Mouse (Mus musculus) midbrain, embryonic 14.5 days (tissue): ENCODE data around the gene Pf4. TPM values are rescaled to one million over a fixed set of nuclear protein-coding genes. Genes with fewer than 3 reads are reported as not detected.

Experiments used
- ATAC-seq: fragments of 200-750 bp; cut with Nextera tagmentation; 2 replicates; pipeline ENCODE4 v1.8.0; 2017; ENCODE audit warnings: moderate number of reproducible peaks, moderate library complexity; ENCODE audit not compliant: low FRiP score, low TSS enrichment
- DNase-seq: peaks from one replicate; pipeline ENCODE4 v3.0.0-alpha.2; 2015
- H3K27ac ChIP-seq: fragments of 300-500 bp; sonication (generic); replicated peaks from 2 replicates; pipeline ENCODE4 v1.5.1; 2014; ENCODE audit warnings: mild to moderate bottlenecking, low read depth, low read length, moderate library complexity
- H3K27me3 ChIP-seq: fragments of 300-500 bp; sonication (generic); 2 replicates; pipeline ENCODE4 v1.6.1; 2014; ENCODE audit warnings: low read length, control low read depth, mixed read lengths; ENCODE audit not compliant: control insufficient read depth, insufficient read depth
- H3K36me3 ChIP-seq: fragments of 300-500 bp; sonication (generic); 2 replicates; pipeline ENCODE4 v1.6.1; 2014; ENCODE audit warnings: low read length, control low read depth; ENCODE audit not compliant: control insufficient read depth, insufficient read depth
- H3K4me1 ChIP-seq: fragments of 300-500 bp; sonication (generic); 2 replicates; pipeline ENCODE4 v1.6.1; 2014; ENCODE audit warnings: mild to moderate bottlenecking, antibody characterized with exemption, low read length, control low read depth; ENCODE audit not compliant: control insufficient read depth, insufficient read depth
- H3K4me2 ChIP-seq: fragments of 300-500 bp; sonication (generic); 2 replicates; pipeline ENCODE4 v1.6.1; 2014; ENCODE audit warnings: mild to moderate bottlenecking, low read length, moderate library complexity
- H3K4me3 ChIP-seq: fragments of 300-500 bp; sonication (generic); replicated peaks from 2 replicates; pipeline ENCODE4 v1.5.1; 2014; ENCODE audit warnings: low read depth, low read length
- H3K9ac ChIP-seq: fragments of 300-500 bp; sonication (generic); replicated peaks from 2 replicates; pipeline ENCODE4 v1.6.1; 2014; ENCODE audit warnings: mild to moderate bottlenecking, low read length, moderate library complexity
- H3K9me3 ChIP-seq: fragments of 300-500 bp; sonication (generic); 2 replicates; pipeline ENCODE4 v1.6.1; 2016; ENCODE audit warnings: low read length, control low read depth, mixed read lengths; ENCODE audit not compliant: control insufficient read depth
- WGBS: fragments of 180-500 bp; shearing (Covaris S2); extraction: QIAGEN DNeasy Blood & Tissue Kit; methylation state at CpG from one replicate; pipeline ENCODE4 v1.1.7; 2014; 5-methylcytosine and 5-hydroxymethylcytosine counted together
- polyA plus RNA-seq: library from polyadenylated mRNA; unstranded; fragments of >200 nt; fragmentation: Nextera tagmentation; extraction: Ambion mirVana; gene quantifications from 2 replicates; pipeline ENCODE4 v1.2.1, GENCODE M21; 2014

Pf4 gene
- polyA plus RNA-seq, 1 experiment from 2014 or later, result 40.6 TPM

DNA sequence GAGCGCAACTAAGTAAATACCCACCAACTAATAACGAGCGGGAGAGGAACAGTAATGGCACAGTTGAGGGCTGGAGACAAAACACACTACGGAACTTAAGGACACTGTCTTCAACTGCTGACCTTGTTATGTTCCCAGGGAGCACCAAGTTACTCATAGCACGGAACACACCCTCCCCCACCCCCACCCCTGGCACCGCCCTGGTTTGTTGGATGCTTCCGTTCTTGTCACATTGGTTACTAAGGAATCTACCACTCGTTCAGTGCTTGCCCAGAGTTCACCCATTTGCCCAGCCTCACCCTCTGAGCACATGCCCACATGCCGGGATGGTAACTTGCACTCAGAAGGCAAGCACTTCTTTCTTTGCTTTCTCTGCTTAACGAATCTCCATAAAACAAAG lies 5.4 kb downstream of the Pf4 start:
- H3K36me3 ChIP-seq, result no peaks in the 10 kb centered on the region
- no peaks in the 10 kb centered on the region for H3K4me1 ChIP-seq
- DNase-seq, result no peak
- no peaks in the 10 kb centered on the region for H3K9me3 ChIP-seq
- ATAC-seq, result no peak
- no peaks in the 10 kb centered on the region for H3K27me3 ChIP-seq
- no peak overlapping the region for H3K4me2 ChIP-seq
- H3K4me3 ChIP-seq, result no peak overlapping the region
- H3K27ac ChIP-seq, result no peak overlapping the region
- WGBS, result 84% methylated on average over 10 of the region's 10 CpGs
- no peak overlapping the region for H3K9ac ChIP-seq

DNA sequence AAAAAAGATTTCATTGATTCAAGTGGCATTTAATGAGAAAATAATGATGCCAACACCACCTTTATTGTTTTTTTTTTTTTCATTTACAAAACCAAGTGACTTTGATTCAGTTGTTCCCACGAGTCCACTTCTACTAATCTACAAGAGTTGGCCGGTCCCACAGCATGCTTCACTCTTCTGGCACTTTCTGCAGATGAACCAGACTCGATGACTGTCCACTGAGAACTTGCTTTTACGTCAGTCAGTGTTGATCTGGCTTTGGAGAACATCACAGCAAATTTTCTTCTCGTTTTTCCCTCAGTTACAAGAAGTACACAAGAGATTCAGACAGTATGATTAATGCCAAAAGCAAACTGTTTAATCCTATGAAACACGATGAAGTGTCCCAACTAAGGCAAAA lies 6.6 kb downstream of the Pf4 start:
- no peak overlapping the region for H3K27ac ChIP-seq
- no peaks in the 10 kb centered on the region for H3K9me3 ChIP-seq
- ATAC-seq (no peak), DNase-seq (no peak)
- no peaks in the 10 kb centered on the region for H3K4me1 ChIP-seq
- H3K9ac ChIP-seq, result no peak overlapping the region
- H3K4me2 ChIP-seq, result no peak overlapping the region
- H3K4me3 ChIP-seq, result no peak overlapping the region
- no peaks in the 10 kb centered on the region for H3K36me3 ChIP-seq
- 86% methylated on average over 6 of the region's 6 CpGs for WGBS
- no peaks in the 10 kb centered on the region for H3K27me3 ChIP-seq

DNA sequence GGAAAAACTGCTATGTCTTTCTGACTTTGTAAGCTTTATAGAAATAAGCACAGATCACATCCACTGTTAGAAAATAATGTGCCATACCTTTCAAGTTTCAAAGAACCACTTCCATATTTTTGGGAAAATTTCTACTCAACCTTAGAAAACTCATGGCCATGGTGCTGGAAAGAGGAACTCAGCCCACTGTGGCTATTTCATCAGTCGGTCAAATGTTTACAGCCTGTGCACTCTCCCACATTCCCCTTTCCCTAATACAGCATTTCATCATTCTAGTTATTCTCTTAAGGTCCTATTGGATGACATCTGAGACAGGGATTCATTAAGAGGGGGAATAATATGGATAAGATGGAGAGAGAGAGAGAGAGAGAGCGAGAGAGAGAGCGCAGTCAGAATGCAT lies 11.5 kb downstream of the Pf4 start:
- Histone ChIP-seq H3K4me1 (no peaks in the 10 kb centered on the region), H3K9ac (no peak overlapping the region), H3K9me3 (no peaks in the 10 kb centered on the region), H3K27ac (no peak overlapping the region), H3K27me3 (no peaks in the 10 kb centered on the region), H3K4me2 (no peak overlapping the region), H3K36me3 (no peaks in the 10 kb centered on the region), H3K4me3 (no peak overlapping the region)
- 90% methylated on average over 3 of the region's 3 CpGs for WGBS
- no peak for ATAC-seq
- DNase-seq, result no peak

DNA sequence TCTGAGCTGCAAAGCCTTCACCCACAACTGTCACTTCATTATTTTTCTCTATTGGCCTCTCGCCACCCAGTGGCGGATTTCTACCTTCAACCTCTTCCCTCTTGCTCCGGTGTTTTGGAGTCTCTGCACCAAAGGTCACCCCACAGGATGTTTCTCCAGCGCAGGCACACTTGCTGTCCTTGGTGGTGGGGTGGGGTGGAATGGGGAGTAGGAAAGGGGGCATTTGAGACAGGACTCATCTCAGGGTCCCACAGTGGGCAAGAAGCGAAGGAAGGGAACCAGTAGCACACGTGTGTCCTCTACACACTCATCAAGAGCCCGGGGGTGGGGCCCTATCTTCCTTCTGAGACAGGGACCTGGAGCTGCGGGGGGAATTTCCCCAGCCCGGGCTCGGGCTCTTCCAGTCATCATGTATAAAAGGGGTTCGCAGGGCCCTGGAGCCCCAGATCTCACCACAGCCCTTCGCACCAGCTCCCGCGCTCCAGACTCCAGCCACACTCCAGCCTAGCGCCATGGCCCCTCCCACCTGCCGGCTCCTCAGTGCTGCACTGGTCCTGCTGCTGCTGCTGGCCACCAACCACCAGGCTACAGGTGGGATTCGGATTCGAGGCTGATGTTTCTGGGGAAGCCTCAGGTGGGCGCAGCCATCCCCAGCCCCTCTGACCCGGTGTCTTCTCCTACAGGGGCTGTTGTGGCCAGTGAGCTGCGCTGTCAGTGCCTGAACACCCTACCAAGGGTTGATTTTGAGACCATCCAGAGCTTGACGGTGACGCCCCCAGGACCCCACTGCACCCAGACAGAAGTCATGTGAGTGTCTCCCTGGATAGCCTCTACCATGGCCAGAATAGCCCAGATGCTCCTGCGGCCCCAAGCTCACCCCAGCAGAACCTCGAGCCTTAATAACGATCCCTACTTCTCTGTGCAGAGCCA lies 13.7 kb downstream of the Pf4 start, which contains the start of gene Cxcl3:
TSS of gene Cxcl3 (plus strand) at position 445 of the 930 bp plus-strand sequence.
- Histone ChIP-seq H3K9me3 (no peaks in the 10 kb centered on the region), H3K4me2 (peak within 1 kb of the TSS; percentile 65), H3K9ac (peak within 1 kb of the TSS; percentile 30; the same call in 1 of the 2 replicates), H3K36me3 (no peaks in the 10 kb centered on the region), H3K27me3 (no peaks in the 10 kb centered on the region), H3K4me3 (peak within 1 kb of the TSS; percentile 33), H3K4me1 (no peaks in the 10 kb centered on the region), H3K27ac (no peak within 1 kb of the TSS)
- 17% methylated on average over 26 of the region's 26 CpGs for WGBS
- DNase-seq (peak; percentile 73), ATAC-seq (peak; percentile 65)

DNA sequence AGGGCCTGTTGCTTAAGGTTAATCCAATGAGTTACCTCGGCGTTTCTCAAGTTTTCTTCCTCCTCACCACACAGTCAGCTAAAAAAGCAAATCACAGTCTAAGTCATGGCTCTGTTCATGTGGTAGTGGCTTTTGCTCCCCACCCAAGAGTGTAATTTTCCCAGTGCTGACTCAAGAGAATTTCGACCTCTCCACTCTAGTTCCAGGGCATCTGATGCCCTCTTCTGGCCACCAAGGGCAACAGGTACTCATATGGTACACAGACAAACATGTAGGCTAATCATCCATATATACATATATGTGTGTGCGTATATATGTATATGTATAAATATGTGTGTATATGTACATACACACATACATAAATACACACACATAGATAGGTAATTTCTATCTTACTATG lies 15.9 kb downstream of the Pf4 start:
- ATAC-seq, result no peak
- Histone ChIP-seq H3K27me3 (no peaks in the 10 kb centered on the region), H3K4me1 (no peaks in the 10 kb centered on the region), H3K9ac (no peak overlapping the region), H3K9me3 (no peaks in the 10 kb centered on the region), H3K4me2 (no peak overlapping the region), H3K36me3 (no peaks in the 10 kb centered on the region), H3K4me3 (no peak overlapping the region), H3K27ac (no peak overlapping the region)
- DNase-seq, result no peak
- WGBS, result 75% methylated on average over 4 of the region's 4 CpGs

DNA sequence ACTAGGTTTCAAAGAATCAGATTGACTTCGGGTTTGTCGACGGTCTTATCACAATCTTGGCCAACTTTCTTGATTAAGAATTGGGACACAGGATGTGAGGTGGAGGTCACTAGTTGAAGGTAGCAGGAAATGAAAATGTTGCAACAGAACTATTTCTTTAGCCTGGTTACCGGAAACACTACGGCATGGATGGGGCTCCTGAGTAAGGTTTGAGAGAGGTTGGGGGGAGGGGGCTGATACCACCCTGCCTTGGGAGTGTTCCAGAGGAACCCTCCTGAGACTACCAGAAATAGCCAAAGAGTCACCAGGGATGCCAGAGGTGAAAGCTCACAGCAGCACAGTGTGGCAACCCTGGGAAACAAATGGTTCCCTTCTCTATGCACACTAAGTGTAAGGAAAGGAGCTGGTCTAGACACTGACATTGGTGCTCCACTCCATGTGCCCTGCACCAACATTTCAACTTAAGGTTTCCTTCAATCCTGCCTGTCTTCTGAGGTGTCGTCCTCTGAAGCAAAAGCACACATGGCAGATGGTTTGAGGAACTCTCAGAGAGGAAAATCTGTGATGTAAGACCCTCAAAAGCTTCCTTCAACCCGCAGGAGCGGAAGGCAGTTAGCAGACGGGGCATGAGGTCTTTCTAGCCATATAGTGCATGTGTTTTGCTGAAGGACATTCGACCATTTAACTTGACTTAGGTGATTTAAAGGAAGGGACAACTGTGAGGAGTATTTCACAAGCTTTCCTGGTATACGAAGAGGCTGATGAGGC lies 17.3 kb downstream of the Pf4 start:
- H3K4me2 ChIP-seq, result no peak overlapping the region
- no peak for ATAC-seq
- no peak overlapping the region for H3K27ac ChIP-seq
- no peaks in the 10 kb centered on the region for H3K27me3 ChIP-seq
- H3K4me3 ChIP-seq, result no peak overlapping the region
- no peak for DNase-seq
- no peaks in the 10 kb centered on the region for H3K4me1 ChIP-seq
- no peak overlapping the region for H3K9ac ChIP-seq
- no peaks in the 10 kb centered on the region for H3K36me3 ChIP-seq
- WGBS, result 91% methylated on average over 11 of the region's 11 CpGs
- no peaks in the 10 kb centered on the region for H3K9me3 ChIP-seq

DNA sequence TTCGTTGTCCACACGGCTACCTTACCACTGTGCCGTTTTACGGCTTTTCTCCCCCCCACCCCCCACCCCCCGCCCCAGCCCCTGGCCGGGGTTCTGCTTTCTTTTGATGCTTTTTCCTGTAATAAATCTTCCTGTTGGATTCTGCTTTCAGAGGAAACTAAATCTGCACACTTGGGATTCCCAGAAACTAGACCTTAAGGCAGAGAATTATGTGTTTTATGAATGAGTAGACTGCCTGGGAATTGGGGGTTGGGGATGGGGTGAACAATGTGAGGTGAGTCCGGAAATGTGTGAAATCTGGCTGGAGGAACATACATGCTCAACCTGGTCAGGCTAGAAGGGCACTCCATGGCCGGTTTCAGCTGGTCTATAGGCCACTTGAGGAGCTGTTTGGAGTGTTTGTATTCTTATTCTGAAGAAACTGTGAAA lies 17.9 kb downstream of the Pf4 start:
- no peaks in the 10 kb centered on the region for H3K27me3 ChIP-seq
- ATAC-seq, result no peak
- H3K4me3 ChIP-seq, result no peak overlapping the region
- H3K9me3 ChIP-seq, result no peaks in the 10 kb centered on the region
- H3K27ac ChIP-seq, result no peak overlapping the region
- H3K9ac ChIP-seq, result no peak overlapping the region
- 87% methylated on average over 8 of the region's 8 CpGs for WGBS
- H3K36me3 ChIP-seq, result no peaks in the 10 kb centered on the region
- H3K4me1 ChIP-seq, result no peaks in the 10 kb centered on the region
- H3K4me2 ChIP-seq, result no peak overlapping the region
- DNase-seq, result no peak

DNA sequence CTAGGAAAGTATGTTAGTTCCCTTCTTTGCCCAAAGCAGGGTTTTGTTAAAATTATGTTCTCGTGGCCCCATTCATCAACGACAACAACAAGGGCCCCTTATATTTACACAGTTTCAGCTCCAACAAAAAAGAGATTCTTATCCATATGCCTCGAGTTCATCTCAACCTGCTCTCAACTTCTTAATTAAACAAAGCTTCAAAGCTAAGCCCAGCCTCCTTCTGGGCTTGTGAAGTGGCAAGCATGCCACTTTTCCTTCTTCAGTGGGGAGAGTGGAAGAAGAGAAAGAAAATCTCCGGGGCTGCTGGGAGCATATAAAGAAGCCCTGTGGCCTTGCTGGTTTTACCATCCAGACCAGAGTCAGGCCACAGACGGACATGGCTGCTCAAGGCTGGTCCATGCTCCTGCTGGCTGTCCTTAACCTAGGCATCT lies 22.0 kb downstream of the Pf4 start, which contains the start of gene Cxcl15:
TSS of gene Cxcl15 (plus strand) at position 340 of the 431 bp plus-strand sequence.
- Histone ChIP-seq H3K4me2 (no peak within 1 kb of the TSS), H3K4me1 (no peaks in the 10 kb centered on the region), H3K9ac (no peak within 1 kb of the TSS), H3K4me3 (no peak within 1 kb of the TSS), H3K36me3 (no peaks in the 10 kb centered on the region), H3K27me3 (no peaks in the 10 kb centered on the region), H3K9me3 (no peaks in the 10 kb centered on the region), H3K27ac (no peak within 1 kb of the TSS)
- no peak for ATAC-seq
- DNase-seq, result no peak
- WGBS, result 75% methylated on average over 5 of the region's 5 CpGs
